Mouse (Mus musculus) liver, adult 2 months (tissue): ENCODE measurements around the gene Ccdc93.

Source experiments
- CTCF ChIP-seq: fragments of 200-500 bp; IDR thresholded peaks from 2 replicates; pipeline ENCODE4 v1.5.1; 2011; ENCODE audit warnings: low read depth, low read length, control low read depth
- POLR2A ChIP-seq: fragments of 200-500 bp; IDR thresholded peaks from 2 replicates; pipeline ENCODE4 v1.6.1; 2011; ENCODE audit warnings: low read length, control low read depth; ENCODE audit not compliant: insufficient read depth; ENCODE audit errors: extremely low read depth

DNA sequence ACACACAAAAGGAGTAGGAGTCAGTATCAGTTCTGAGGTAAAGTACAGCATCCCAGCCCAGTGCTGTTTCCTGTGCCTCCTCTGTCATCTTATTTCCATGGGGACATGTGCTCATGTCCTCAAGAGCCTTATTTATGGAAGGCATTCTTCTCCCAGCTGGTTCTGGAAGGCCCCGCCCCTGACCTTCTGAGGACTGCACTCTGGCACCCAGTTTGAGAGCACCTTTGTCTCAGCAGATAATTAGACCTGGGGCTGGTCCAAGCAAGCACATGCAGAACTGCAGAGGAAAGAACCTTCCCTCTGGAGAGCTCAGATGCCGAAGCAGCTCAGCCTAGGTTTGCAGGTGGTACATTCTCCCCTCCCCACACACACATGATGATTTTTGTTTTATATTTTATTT is 37.4 kb downstream of the Ccdc93 start:
- TF ChIP-seq POLR2A (no peak), CTCF (no peak)
